ENCODE assay signal across 22 mouse cellular contexts in the genomic region with DNA sequence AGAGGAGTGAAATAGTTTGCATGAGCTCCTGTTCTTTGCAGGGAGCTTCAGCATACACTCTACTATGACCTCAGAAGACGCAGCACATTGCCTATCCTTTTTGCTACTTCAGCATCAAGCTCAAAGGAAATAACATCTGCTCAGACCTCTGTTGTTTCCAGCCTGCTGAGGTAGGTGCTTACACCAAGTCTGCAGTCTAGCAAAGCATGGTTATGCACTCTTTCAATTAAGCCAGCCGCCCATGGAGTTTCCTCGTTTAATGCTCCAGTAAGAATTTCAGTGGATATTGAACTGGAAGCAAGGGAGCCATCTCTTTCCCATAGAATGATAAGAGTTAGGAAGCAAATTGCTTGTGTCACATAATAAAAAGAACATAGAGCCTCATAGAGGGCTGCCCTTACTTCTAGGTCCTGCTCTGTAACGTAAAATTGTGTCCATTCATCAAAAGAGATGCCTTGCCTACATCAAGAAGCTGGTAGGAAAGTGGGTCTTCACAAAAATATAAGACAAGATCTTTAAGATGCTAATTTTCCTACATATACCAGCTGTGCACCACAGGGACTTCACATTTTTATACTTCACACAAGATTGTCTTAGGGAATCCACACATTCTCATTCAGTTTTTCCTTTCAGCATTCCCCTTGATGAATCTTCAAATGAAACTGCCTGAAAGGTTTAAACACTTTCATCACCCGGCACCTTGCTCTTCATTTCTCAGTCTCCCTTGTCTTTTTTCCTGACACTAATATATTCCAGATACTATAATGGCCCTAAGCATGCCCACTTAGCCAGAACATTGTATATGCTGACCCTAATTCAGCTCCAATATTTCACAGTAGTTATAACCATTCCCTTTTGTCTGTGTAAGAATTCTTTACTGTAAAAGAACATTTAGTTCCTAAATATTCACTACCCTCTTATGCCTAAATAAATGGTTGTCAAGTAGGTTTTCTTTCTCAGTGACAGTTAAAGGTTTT.
DNase-seq lines count a peak whose midpoint lies in the region; ATAC-seq and TF ChIP-seq lines count a peak whose summit lies in the region.
"Had no signal": no experiment of that assay in that cellular context is flagged by ENCODE, and none has a peak within 500 bp of the region (broad histone marks: within the 10 kb centered on the region; RNA-seq: fewer than 3 reads in every experiment).

No protein-coding gene starts in this region.

- no peak overlapping the region for H3K4me3 ChIP-seq in forebrain, embryonic 12.5 days (replicated peaks)
- no peak overlapping the region for H3K4me3 ChIP-seq in forebrain, embryonic 15.5 days
- H3K4me3 ChIP-seq in hindbrain, postnatal 0 days (ENCODE audit: low read length) = no peak overlapping the region
- H3K4me3 ChIP-seq in hindbrain, embryonic 11.5 days (ENCODE audit: low read depth, low read length) = no peak overlapping the region
- H3K4me3 ChIP-seq in midbrain, embryonic 15.5 days = no peak overlapping the region
- no peak overlapping the region for H3K4me3 ChIP-seq in heart, embryonic 12.5 days
- H3K4me3 ChIP-seq: embryonic facial prominence, embryonic 10.5 days; gastrocnemius, adult 2 months; heart, embryonic 13.5 days had no signal

- ATAC-seq in forebrain, embryonic 12.5 days (ENCODE audit: low FRiP score) = peak; percentile 49; the same call in 1 of the 2 replicates
- ATAC-seq in forebrain, embryonic 15.5 days (replicated peaks) = no peak
- peak; percentile 18; the same call in 1 of the 2 replicates for ATAC-seq in hindbrain, postnatal 0 days
- no peak for ATAC-seq in hindbrain, embryonic 11.5 days (ENCODE audit: low FRiP score)
- peak; percentile 70 for ATAC-seq in midbrain, embryonic 15.5 days (replicated peaks)
- no peak for ATAC-seq in heart, embryonic 12.5 days (ENCODE audit: insufficient number of reproducible peaks, low FRiP score)
- ATAC-seq: CD4-positive, CD25-positive, alpha-beta regulatory T cell, adult 4 months; inflammation-experienced regulatory T-cells, adult 6 months had no signal

- no peaks in the 10 kb centered on the region for H3K36me3 ChIP-seq in forebrain, embryonic 12.5 days (replicated peaks)
- H3K36me3 ChIP-seq in forebrain, embryonic 15.5 days = no peaks in the 10 kb centered on the region
- no peaks in the 10 kb centered on the region for H3K36me3 ChIP-seq in hindbrain, postnatal 0 days (ENCODE audit: insufficient read depth, low read length)
- H3K36me3 ChIP-seq in hindbrain, embryonic 11.5 days (ENCODE audit: control insufficient read depth, insufficient read depth, low read length) = no peaks in the 10 kb centered on the region
- no peaks in the 10 kb centered on the region for H3K36me3 ChIP-seq in midbrain, embryonic 15.5 days (replicated peaks)
- H3K36me3 ChIP-seq in heart, embryonic 12.5 days = no peaks in the 10 kb centered on the region
- H3K36me3 ChIP-seq: embryonic facial prominence, embryonic 10.5 days; G1E; heart, embryonic 13.5 days had no signal

- DNase-seq in hindbrain, postnatal 0 days (ENCODE audit: low spot score) = peak; percentile 5
- no peak for DNase-seq in hindbrain, embryonic 11.5 days (ENCODE audit: low spot score)
- peak; percentile 5 for DNase-seq in brain, adult 2 months (ENCODE audit: low read depth, low spot score)
- DNase-seq in heart, postnatal 36 days = no peak
- DNase-seq: adrenal gland, postnatal 10 days; B cell, adult 2 months; cerebellum, adult 2 months; cerebellum, postnatal 10 days; gastrocnemius, adult 2 months; gastrocnemius, postnatal 25 days; heart, postnatal 4 days; kidney, adult 11 months had no signal

- no peaks in the 10 kb centered on the region for H3K9me3 ChIP-seq in forebrain, embryonic 12.5 days
- no peaks in the 10 kb centered on the region for H3K9me3 ChIP-seq in forebrain, embryonic 15.5 days
- H3K9me3 ChIP-seq in hindbrain, postnatal 0 days (ENCODE audit: low read length) = no peaks in the 10 kb centered on the region
- no peaks in the 10 kb centered on the region for H3K9me3 ChIP-seq in hindbrain, embryonic 11.5 days (ENCODE audit: control insufficient read depth, low read length)
- H3K9me3 ChIP-seq in midbrain, embryonic 15.5 days = no peaks in the 10 kb centered on the region
- no peaks in the 10 kb centered on the region for H3K9me3 ChIP-seq in heart, embryonic 12.5 days (replicated peaks)
- H3K9me3 ChIP-seq: embryonic facial prominence, embryonic 10.5 days; G1E; heart, embryonic 13.5 days had no signal

- no peaks in the 10 kb centered on the region for H3K27me3 ChIP-seq in forebrain, embryonic 12.5 days
- no peaks in the 10 kb centered on the region for H3K27me3 ChIP-seq in forebrain, embryonic 15.5 days
- no peaks in the 10 kb centered on the region for H3K27me3 ChIP-seq in hindbrain, postnatal 0 days (ENCODE audit: insufficient read depth, low read length)
- H3K27me3 ChIP-seq in hindbrain, embryonic 11.5 days (ENCODE audit: control insufficient read depth, insufficient read depth, low read length) = no peaks in the 10 kb centered on the region
- no peaks in the 10 kb centered on the region for H3K27me3 ChIP-seq in midbrain, embryonic 15.5 days (replicated peaks)
- H3K27me3 ChIP-seq in heart, embryonic 12.5 days (replicated peaks) = no peaks in the 10 kb centered on the region
- H3K27me3 ChIP-seq: heart, embryonic 13.5 days had no signal

- H3K4me2 ChIP-seq in forebrain, embryonic 12.5 days = no peak overlapping the region
- no peak overlapping the region for H3K4me2 ChIP-seq in forebrain, embryonic 15.5 days (replicated peaks)
- H3K4me2 ChIP-seq in hindbrain, postnatal 0 days (ENCODE audit: low read depth, low read length) = no peak overlapping the region
- no peak overlapping the region for H3K4me2 ChIP-seq in hindbrain, embryonic 11.5 days (replicated peaks; ENCODE audit: low read depth, low read length)
- no peak overlapping the region for H3K4me2 ChIP-seq in midbrain, embryonic 15.5 days
- no peak overlapping the region for H3K4me2 ChIP-seq in heart, embryonic 12.5 days
- H3K4me2 ChIP-seq: heart, embryonic 13.5 days; hindbrain, embryonic 14.5 days had no signal

- no peaks in the 10 kb centered on the region for H3K4me1 ChIP-seq in forebrain, embryonic 12.5 days
- no peaks in the 10 kb centered on the region for H3K4me1 ChIP-seq in forebrain, embryonic 15.5 days
- no peaks in the 10 kb centered on the region for H3K4me1 ChIP-seq in hindbrain, postnatal 0 days (ENCODE audit: insufficient read depth, low read length)
- no peaks in the 10 kb centered on the region for H3K4me1 ChIP-seq in hindbrain, embryonic 11.5 days (replicated peaks; ENCODE audit: control insufficient read depth, insufficient read depth, low read length)
- H3K4me1 ChIP-seq in midbrain, embryonic 15.5 days = no peaks in the 10 kb centered on the region
- H3K4me1 ChIP-seq in heart, embryonic 12.5 days (replicated peaks) = no peaks in the 10 kb centered on the region
- H3K4me1 ChIP-seq: embryonic facial prominence, embryonic 10.5 days; heart, embryonic 13.5 days had no signal

- 0 out of 2 replicates have a peak overlapping the region, but pooled peaks have one; percentile 6 for H3K27ac ChIP-seq in forebrain, embryonic 12.5 days
- no peak overlapping the region for H3K27ac ChIP-seq in forebrain, embryonic 15.5 days (replicated peaks)
- H3K27ac ChIP-seq in hindbrain, postnatal 0 days = no peak overlapping the region
- no peak overlapping the region for H3K27ac ChIP-seq in hindbrain, embryonic 11.5 days (ENCODE audit: low read depth, low read length)
- no peak overlapping the region for H3K27ac ChIP-seq in midbrain, embryonic 15.5 days
- no peak overlapping the region for H3K27ac ChIP-seq in heart, embryonic 12.5 days (ENCODE audit: poor library complexity, severe bottlenecking)
- H3K27ac ChIP-seq: embryonic facial prominence, embryonic 10.5 days; gastrocnemius, adult 2 months; heart, embryonic 13.5 days; hindbrain, embryonic 14.5 days had no signal

- TF ChIP-seq CTCF in hindbrain, postnatal 0 days (IDR thresholded peaks at IDR 0.05; ENCODE audit: low read depth) = no peak

- 77% methylated on average over 5 of the region's 5 CpGs for WGBS in forebrain, embryonic 12.5 days
- 71% methylated on average over 5 of the region's 5 CpGs for WGBS in forebrain, embryonic 15.5 days
- WGBS in hindbrain, postnatal 0 days = 69% methylated on average over 5 of the region's 5 CpGs
- 82% methylated on average over 5 of the region's 5 CpGs for WGBS in hindbrain, embryonic 11.5 days
- WGBS in midbrain, embryonic 15.5 days = 67% methylated on average over 5 of the region's 5 CpGs
- WGBS in heart, embryonic 12.5 days = 76% methylated on average over 5 of the region's 5 CpGs

- intact Hi-C loops in heart, postnatal 36 days (cut with DNase I) = no loop called here

- no peak overlapping the region for H3K9ac ChIP-seq in forebrain, embryonic 12.5 days
- no peak overlapping the region for H3K9ac ChIP-seq in forebrain, embryonic 15.5 days (replicated peaks)
- no peak overlapping the region for H3K9ac ChIP-seq in hindbrain, postnatal 0 days (replicated peaks; ENCODE audit: low read length)
- no peak overlapping the region for H3K9ac ChIP-seq in hindbrain, embryonic 11.5 days (ENCODE audit: low read depth, low read length)
- no peak overlapping the region for H3K9ac ChIP-seq in midbrain, embryonic 15.5 days
- no peak overlapping the region for H3K9ac ChIP-seq in heart, embryonic 12.5 days
- H3K9ac ChIP-seq: heart, embryonic 13.5 days; hindbrain, embryonic 14.5 days had no signal

Comparison
In these comparisons a context has a peak if more than half of its experiments do, and no peak if none do; other contexts are left out.
1. ATAC-seq: peak in forebrain, embryonic 12.5 days (single experiment), hindbrain, postnatal 0 days (single experiment) and midbrain, embryonic 15.5 days (single experiment); none in forebrain, embryonic 15.5 days (single experiment), hindbrain, embryonic 11.5 days (single experiment) and heart, embryonic 12.5 days (single experiment).
2. DNase-seq: peak in hindbrain, postnatal 0 days (single experiment) and brain, adult 2 months (single experiment); none in hindbrain, embryonic 11.5 days (single experiment) and heart, postnatal 36 days (0 of 2).